Mouse (Mus musculus) CD4-positive naive resting alpha-beta T cell, adult 76 days (primary cell): Measurements from ENCODE around the gene Gm19410. TPM values are rescaled to one million over a fixed set of nuclear protein-coding genes. Genes with fewer than 3 reads are reported as not detected.

Source experiments
- total RNA-seq: library from RNA; stranded (reverse); gene quantifications from one replicate; pipeline ENCODE4 v1.2.4, GENCODE M21; 2023

The Gm19410 gene
- total RNA-seq = not detected

DNA sequence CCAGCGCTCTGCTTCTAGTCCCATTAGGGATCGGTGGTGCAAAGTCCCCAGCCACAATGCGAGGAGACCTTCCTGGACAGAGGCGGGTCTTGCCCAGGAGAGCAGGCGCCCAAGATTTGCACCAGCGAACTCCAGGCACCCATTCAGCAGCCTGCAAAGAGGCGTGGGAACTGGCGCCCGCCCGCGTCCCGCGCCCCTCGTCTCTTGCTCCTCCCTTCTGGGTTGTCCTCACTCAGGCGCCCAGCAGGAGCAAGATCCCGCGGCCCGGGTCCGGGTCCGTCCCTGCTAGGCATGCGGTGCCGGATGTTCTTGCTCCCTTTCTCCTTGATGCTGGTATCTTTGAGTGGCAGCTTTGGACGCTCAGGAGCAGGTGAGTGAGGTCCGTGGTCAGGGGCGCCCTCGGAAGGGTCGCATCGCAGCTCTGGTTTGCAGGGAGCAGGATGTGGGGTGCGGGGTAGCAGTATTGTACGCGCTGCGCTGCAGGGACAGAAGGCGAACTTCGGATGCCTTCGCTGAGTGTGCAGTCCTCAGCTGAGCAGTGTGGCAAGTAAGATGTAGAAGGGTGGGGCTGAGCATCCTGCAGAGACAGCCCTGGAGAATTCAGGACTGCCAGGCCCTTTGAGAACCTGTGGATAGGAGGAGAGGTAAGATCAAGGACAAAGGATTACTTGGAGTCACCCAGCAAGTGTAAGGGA is at the start of gene Gm19410:
Gene Gm19410 (plus strand): TSS at position 292 of the 695 bp plus-strand sequence.

